Mouse (Mus musculus) midbrain, embryonic 15.5 days (tissue): Measurements from ENCODE around the gene Erbb2. TPM values are rescaled to one million over a fixed set of nuclear protein-coding genes. Genes with fewer than 3 reads are reported as not detected.
"Not testable (repeated sequence)": the region's sequence is repeated elsewhere in the genome, so short reads cannot be mapped to it uniquely, and the experiment has no call there.

Experiments used
- ATAC-seq: fragments of 200-750 bp; cut with Nextera tagmentation; replicated peaks from 2 replicates; pipeline ENCODE4 v1.8.0; 2017; ENCODE audit warnings: moderate TSS enrichment
- H3K27ac ChIP-seq: fragments of 300-500 bp; sonication (generic); 2 replicates; pipeline ENCODE4 v1.5.1; 2015; ENCODE audit warnings: mild to moderate bottlenecking, inconsistent platforms
- H3K27me3 ChIP-seq: fragments of 300-500 bp; sonication (generic); replicated peaks from 2 replicates; pipeline ENCODE4 v1.6.1; 2015; ENCODE audit warnings: inconsistent platforms
- H3K36me3 ChIP-seq: fragments of 300-500 bp; sonication (generic); replicated peaks from 2 replicates; pipeline ENCODE4 v1.6.1; 2015; ENCODE audit warnings: inconsistent platforms
- H3K4me1 ChIP-seq: fragments of 300-500 bp; sonication (generic); 2 replicates; pipeline ENCODE4 v1.6.1; 2015; ENCODE audit warnings: inconsistent platforms
- H3K4me2 ChIP-seq: fragments of 300-500 bp; sonication (generic); 2 replicates; pipeline ENCODE4 v1.6.1; 2015; ENCODE audit warnings: inconsistent platforms, mild to moderate bottlenecking, moderate library complexity
- H3K4me3 ChIP-seq: fragments of 300-500 bp; sonication (generic); 2 replicates; pipeline ENCODE4 v1.5.1; 2015; ENCODE audit warnings: mild to moderate bottlenecking, inconsistent platforms
- H3K9ac ChIP-seq: fragments of 300-500 bp; sonication (generic); 2 replicates; pipeline ENCODE4 v1.6.1; 2015; ENCODE audit warnings: mild to moderate bottlenecking, inconsistent platforms
- H3K9me3 ChIP-seq: fragments of 300-500 bp; sonication (generic); 2 replicates; pipeline ENCODE4 v1.6.1; 2016; ENCODE audit warnings: inconsistent platforms
- WGBS: fragments of 180-500 bp; shearing (Covaris S2); methylation state at CpG from one replicate; pipeline ENCODE4 v1.1.7; 2015; ENCODE audit warnings: mixed read lengths; 5-methylcytosine and 5-hydroxymethylcytosine counted together
- polyA plus RNA-seq: library from polyadenylated mRNA; unstranded; fragments of >200 nt; fragmentation: Nextera tagmentation; extraction: Ambion mirVana; gene quantifications from 2 replicates; pipeline ENCODE4 v1.2.1, GENCODE M21; 2015

Erbb2 gene
- polyA plus RNA-seq, 1 experiment from 2014 or later, result 6.8 TPM

DNA sequence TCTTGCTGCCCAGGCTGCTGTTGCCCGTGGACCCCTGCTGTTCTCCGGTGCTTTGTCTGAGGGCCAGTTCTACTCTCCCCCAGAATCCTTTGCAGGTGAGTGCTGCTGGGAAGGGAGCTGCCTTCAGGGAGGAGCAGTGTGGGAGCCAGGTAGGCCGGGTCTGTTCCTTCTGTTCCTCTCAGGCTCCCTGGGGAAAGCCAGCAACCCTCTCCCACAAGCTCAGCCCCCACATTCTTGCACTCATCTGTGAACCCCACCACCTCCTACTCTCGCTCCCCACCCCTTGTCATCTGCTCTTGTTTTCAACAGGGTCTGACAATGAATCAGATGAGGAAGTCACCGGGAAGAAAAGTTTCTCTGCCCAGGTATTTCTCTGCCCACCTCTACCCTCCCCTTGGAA is 35.5 kb upstream of the Erbb2 start:
- no peak for ATAC-seq
- Histone ChIP-seq H3K9me3 (no peaks in the 10 kb centered on the region), H3K27me3 (no peaks in the 10 kb centered on the region), H3K9ac (no peak overlapping the region), H3K36me3 (peaks cover 23% of the 10 kb centered on the region; the same call in 1 of the 2 replicates), H3K27ac (no peak overlapping the region), H3K4me1 (peaks cover 10% of the 10 kb centered on the region), H3K4me3 (no peak overlapping the region), H3K4me2 (no peak overlapping the region)
- 73% methylated on average over 5 of the region's 5 CpGs for WGBS

DNA sequence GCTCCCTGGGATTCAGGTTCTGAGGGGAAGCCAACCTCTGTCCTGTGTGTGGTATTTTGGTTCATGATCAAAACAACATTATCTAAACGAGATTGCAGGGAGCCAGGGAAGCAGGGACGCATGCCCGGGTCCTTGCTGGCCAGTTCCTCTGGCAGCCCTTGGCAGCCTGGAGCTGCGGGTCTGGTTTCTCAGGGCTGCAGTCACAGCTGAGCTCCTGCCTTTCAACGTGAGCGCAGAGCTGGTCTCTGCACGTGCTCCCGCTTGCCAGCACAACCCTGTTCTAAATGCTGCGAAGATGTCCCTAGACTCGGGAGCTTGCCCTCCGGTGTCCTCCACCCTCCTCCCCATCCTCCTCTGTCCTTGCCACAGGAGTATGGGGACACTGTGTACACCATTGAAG is 34.5 kb upstream of the Erbb2 start:
- peaks cover 23% of the 10 kb centered on the region; the same call in 1 of the 2 replicates for H3K36me3 ChIP-seq

DNA sequence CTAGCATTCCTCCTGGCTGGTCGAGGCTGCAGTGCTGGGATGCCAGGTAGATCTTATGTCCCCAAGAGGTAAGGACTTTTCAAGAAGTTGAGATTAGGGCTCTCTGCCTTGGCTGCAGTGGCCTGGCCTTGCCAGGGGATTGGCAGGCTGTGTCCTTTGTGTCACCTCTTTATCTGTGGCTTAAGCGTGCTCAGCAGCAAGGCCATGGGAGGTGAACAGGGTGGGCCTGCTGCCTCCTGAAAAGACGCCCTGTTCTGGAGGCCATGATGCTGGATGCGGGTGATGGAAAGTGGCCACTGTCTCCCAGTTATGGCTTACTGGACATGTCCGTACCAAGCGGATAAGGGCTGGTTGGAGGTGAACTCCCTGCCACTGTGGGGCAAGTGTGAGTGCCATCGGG is 32.9 kb upstream of the Erbb2 start:
- peaks cover 23% of the 10 kb centered on the region; the same call in 1 of the 2 replicates for H3K36me3 ChIP-seq
- no peak for ATAC-seq
- WGBS, result 93% methylated on average over 7 of the region's 7 CpGs
- no peak overlapping the region for H3K4me3 ChIP-seq
- no peak overlapping the region for H3K9ac ChIP-seq
- H3K27me3 ChIP-seq, result no peaks in the 10 kb centered on the region
- H3K9me3 ChIP-seq, result no peaks in the 10 kb centered on the region
- H3K27ac ChIP-seq, result no peak overlapping the region
- no peaks in the 10 kb centered on the region for H3K4me1 ChIP-seq
- H3K4me2 ChIP-seq, result no peak overlapping the region

More for the DNA sequence above, 34.5 kb upstream of the Erbb2 start:
- WGBS, result 88% methylated on average over 11 of the region's 11 CpGs
- no peaks in the 10 kb centered on the region for H3K4me1 ChIP-seq
- no peak for ATAC-seq
- no peaks in the 10 kb centered on the region for H3K27me3 ChIP-seq
- no peaks in the 10 kb centered on the region for H3K9me3 ChIP-seq
- H3K4me3 ChIP-seq, result no peak overlapping the region
- no peak overlapping the region for H3K27ac ChIP-seq
- H3K9ac ChIP-seq, result no peak overlapping the region
- H3K4me2 ChIP-seq, result no peak overlapping the region

DNA sequence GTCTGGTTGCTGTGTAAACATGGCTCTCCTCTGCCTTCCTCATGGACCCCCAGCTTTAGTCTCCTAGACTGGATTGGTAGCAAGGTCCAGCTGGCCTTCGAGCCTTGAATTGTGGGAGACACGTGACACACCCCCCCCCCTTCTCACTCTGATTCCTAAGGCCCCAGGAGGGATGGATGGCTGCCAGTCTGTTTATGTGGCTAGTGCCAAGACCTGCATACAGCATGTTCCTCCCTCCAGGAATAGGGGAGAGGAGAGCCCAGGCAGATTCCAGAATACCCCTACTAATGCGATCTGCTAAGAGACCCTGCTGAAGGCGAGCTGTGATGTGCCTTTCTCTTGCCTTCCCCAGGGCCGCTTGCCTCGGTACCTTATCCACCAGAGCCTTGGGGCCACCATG is 32.2 kb upstream of the Erbb2 start:
- no peak for ATAC-seq
- no peak overlapping the region for H3K4me2 ChIP-seq
- peaks cover 23% of the 10 kb centered on the region; the same call in 1 of the 2 replicates for H3K36me3 ChIP-seq
- no peak overlapping the region for H3K9ac ChIP-seq
- WGBS, result 77% methylated on average over 6 of the region's 6 CpGs
- no peaks in the 10 kb centered on the region for H3K9me3 ChIP-seq
- no peak overlapping the region for H3K4me3 ChIP-seq
- H3K27ac ChIP-seq, result no peak overlapping the region
- H3K27me3 ChIP-seq, result 0 out of 2 replicates have a peak, but pooled peaks cover 2% of the 10 kb centered on the region
- H3K4me1 ChIP-seq, result no peaks in the 10 kb centered on the region

DNA sequence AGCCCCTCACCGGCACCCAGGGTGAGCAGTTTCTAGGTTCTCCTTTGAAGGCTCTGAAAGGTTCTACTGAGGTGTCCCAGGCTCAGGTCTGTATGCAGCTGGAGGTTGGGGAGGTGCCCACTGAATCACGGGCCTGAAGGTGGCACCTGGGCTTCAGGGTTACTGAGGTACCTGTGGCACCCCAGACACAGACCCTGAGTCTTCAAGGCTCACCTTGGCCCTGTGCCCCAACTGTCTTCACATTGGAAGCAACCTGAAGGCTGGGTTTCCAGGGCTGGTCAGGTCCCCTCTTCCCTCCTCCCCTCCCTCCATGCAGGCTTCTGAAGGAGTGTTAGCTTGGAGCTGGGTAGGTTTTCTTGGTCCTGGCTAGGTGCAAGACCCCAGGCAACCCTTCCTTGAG is 30.6 kb upstream of the Erbb2 start:
- Histone ChIP-seq H3K27me3 (peaks cover 16% of the 10 kb centered on the region), H3K9me3 (no peaks in the 10 kb centered on the region), H3K9ac (no peak overlapping the region), H3K36me3 (peaks cover 15% of the 10 kb centered on the region; the same call in 1 of the 2 replicates), H3K4me2 (no peak overlapping the region), H3K27ac (no peak overlapping the region), H3K4me1 (no peaks in the 10 kb centered on the region), H3K4me3 (no peak overlapping the region)
- 91% methylated on average over 2 of the region's 2 CpGs for WGBS
- ATAC-seq, result no peak

DNA sequence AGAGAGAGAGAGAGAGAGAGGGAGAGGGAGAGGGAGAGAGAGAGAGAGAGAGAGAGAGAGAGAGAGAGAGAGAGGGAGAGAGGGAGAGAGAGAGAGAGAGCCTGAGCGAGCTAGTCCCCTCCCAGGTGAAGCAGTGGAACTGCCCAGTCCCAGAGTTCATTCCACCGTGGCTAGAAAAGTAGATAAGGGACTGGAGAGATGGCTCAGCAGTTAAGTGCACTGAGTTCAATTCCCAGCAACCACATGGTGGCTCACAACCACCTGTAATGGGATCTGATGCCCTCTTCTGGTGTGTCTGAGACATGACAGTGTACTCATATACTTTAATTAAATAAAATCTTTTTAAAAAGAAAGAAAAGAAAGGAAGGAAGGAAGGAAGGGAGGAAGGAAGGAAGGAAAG is 29.9 kb upstream of the Erbb2 start:
- not testable (repeated sequence) for H3K36me3 ChIP-seq, H3K4me3 ChIP-seq, H3K27ac ChIP-seq, H3K9me3 ChIP-seq, H3K4me1 ChIP-seq, H3K9ac ChIP-seq, ATAC-seq, H3K4me2 ChIP-seq
- WGBS, result 47% methylated on average over 2 of the region's 2 CpGs
- peaks cover 23% of the 10 kb centered on the region for H3K27me3 ChIP-seq

DNA sequence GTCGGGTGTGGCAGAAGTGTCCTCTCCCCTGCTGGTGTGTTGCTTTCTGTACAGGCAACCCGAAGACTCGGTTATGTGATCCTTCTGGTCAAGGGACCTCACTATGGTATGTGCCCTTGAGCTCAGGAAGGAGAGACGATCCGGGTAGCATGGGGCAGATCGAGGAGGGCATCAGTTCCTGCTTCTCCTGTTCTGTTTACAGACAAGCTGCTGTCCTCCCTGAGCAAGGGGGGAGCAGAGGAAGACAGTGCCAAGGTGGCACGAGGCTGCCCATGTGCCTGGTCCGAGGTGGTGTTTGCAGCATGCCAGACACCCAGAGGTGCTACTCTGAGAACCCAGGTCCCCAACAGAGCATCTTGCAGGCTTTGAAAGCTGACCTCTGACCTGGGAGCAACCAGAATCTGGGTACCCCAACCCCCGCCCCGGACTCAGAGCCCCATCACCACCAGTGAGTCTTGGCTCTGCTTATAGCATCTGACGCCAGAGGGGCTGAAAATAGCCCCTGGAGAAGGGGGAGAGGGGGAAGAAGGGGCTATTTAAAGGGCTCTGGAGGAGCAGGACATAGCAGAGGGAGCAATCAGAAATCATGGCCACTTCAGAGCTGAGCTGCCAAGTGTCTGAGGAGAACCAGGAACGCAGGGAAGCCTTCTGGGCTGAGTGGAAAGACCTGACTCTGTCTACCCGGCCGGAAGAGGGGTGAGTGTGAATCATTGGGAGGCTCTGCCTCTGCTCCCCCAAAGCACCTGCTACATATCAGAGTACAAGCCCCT is 28.8 kb upstream of the Erbb2 start, which contains the start of gene Tcap:
Gene Tcap, plus strand, starts transcription at position 551 of the 770 bp plus-strand sequence.
- Histone ChIP-seq H3K9me3 (no peaks in the 10 kb centered on the region), H3K4me2 (no peak within 1 kb of the TSS), H3K4me1 (no peaks in the 10 kb centered on the region), H3K36me3 (0 out of 2 replicates have a peak, but pooled peaks cover 4% of the 10 kb centered on the region), H3K27ac (no peak within 1 kb of the TSS), H3K4me3 (no peak within 1 kb of the TSS), H3K9ac (no peak within 1 kb of the TSS), H3K27me3 (peaks cover 33% of the 10 kb centered on the region)
- 63% methylated on average over 14 of the region's 14 CpGs for WGBS
- no peak for ATAC-seq

DNA sequence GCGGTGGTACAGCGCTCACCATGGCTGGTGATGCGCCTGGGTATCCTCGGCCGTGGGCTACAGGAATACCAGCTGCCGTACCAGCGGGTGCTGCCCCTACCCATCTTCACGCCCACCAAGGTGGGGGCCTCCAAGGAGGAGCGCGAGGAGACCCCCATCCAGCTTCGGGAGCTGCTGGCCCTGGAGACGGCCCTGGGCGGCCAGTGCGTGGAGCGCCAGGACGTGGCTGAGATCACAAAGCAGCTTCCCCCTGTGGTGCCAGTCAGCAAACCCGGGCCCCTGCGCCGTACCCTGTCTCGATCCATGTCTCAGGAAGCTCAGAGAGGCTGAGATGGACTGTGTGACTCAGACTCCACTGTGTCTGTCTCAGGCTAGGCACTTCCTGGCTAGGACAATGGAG is 28.1 kb upstream of the Erbb2 start:
- no peak overlapping the region for H3K4me3 ChIP-seq
- H3K27me3 ChIP-seq, result peaks cover 38% of the 10 kb centered on the region
- H3K4me1 ChIP-seq, result no peaks in the 10 kb centered on the region
- H3K9me3 ChIP-seq, result no peaks in the 10 kb centered on the region
- no peak overlapping the region for H3K27ac ChIP-seq
- no peak overlapping the region for H3K4me2 ChIP-seq
- no peak for ATAC-seq
- H3K36me3 ChIP-seq, result no peaks in the 10 kb centered on the region
- no peak overlapping the region for H3K9ac ChIP-seq
- WGBS, result 74% methylated on average over 20 of the region's 20 CpGs

DNA sequence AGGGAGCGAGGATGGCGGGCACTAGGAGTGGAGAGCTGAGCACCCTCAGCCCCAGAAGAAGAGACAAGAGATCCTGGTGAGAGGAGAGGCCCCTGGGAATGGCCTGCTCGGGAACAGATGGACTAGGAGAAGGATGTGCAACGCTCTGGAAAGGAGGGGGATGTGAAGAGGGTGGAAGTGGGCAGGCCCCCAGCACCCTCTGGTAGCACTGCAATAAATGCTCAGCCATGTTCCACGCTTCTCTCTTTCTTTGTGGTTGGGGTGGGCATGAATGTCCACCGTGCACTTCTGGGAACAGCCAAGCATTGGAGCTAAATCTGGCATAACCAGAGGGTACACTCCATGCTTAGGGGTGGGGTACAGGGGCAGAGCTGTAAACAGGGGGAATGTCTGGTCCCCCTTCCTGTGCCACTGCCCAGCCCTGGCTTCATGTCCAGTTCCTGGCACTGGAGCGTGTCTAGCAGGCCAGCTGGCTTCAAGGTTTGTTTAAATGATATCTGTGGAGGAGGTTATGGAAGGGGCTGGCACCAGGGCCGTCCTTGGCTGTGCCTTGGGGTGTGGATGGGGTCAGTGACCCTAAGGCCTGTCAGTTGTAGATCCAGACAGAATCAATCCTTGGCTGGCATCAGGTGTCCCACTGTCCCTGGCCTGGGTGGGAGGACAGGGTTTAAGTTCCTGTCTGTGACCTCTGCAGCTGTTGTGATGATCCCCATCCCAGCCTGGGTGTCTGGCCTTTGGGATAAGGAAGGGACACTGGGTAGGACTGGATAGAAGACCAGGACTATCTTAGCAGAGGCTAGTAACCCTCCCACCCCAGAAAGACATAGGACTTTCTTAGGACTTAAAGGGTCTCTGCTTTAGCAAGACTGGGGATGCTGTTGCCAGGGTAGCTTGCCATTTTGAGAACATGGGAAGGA is 27.3 kb upstream of the Erbb2 start:
- H3K27ac ChIP-seq, result no peak overlapping the region
- peaks cover 38% of the 10 kb centered on the region for H3K27me3 ChIP-seq
- no peaks in the 10 kb centered on the region for H3K9me3 ChIP-seq
- no peak overlapping the region for H3K4me3 ChIP-seq
- no peaks in the 10 kb centered on the region for H3K36me3 ChIP-seq
- no peak overlapping the region for H3K9ac ChIP-seq
- no peaks in the 10 kb centered on the region for H3K4me1 ChIP-seq
- WGBS, result 67% methylated on average over 8 of the region's 8 CpGs
- ATAC-seq, result no peak
- no peak overlapping the region for H3K4me2 ChIP-seq

DNA sequence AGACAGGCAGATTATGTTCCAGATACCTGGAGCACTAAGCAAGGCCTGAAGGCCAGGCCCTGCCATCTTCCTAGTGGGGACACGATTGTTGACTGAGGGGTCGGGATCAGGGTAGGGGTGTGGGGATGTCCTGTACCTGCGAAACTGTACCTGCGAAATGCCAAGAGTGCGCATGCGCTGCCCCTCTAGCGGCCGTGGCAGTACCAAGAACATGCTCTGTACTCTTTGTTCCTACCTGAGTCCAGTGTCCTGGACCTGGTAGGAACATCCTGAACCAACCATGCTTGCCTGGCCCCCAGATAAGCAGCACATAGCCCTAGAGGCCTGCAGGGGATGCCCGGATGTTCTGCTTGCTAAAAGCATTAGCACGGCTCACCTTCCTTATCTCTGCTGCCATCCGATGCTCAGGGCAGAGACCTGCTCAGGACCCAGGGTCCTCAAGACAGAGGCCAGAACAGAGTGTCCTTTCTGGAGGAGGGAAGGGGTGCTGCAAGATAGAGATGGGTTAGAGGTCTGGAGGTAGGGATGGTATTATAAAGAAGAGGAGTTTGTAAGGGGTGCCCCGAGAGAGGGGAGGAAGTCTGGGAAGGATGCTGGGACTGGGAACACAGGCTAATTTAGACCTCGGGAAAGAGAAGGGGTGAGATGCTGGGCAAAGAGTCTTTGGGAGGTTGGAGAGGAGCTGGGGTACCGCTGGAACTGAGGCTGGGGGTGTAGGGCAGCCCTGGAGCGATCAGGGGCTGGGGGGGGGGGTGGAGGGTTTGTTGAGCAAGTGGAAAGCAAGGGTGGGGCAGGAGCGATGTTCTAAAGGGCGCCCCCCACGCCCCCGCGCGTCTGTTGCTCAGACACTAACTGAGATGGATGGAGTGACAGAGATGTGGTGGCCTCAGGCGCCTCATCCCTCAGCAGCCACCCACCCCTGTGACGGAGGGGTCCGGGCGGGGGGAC is 26.4 kb upstream of the Erbb2 start, which contains the start of gene Pnmt:
Gene Pnmt, plus strand, starts transcription at position 813 of the 948 bp plus-strand sequence.
- Histone ChIP-seq H3K4me3 (peak within 1 kb of the TSS; percentile 7; the same call in 1 of the 2 replicates), H3K27ac (no peak within 1 kb of the TSS), H3K4me2 (peak within 1 kb of the TSS; percentile 25), H3K36me3 (no peaks in the 10 kb centered on the region), H3K9me3 (no peaks in the 10 kb centered on the region), H3K9ac (no peak within 1 kb of the TSS), H3K27me3 (peaks cover 45% of the 10 kb centered on the region), H3K4me1 (no peaks in the 10 kb centered on the region)
- ATAC-seq, result no peak
- WGBS, result 58% methylated on average over 23 of the region's 25 CpGs

DNA sequence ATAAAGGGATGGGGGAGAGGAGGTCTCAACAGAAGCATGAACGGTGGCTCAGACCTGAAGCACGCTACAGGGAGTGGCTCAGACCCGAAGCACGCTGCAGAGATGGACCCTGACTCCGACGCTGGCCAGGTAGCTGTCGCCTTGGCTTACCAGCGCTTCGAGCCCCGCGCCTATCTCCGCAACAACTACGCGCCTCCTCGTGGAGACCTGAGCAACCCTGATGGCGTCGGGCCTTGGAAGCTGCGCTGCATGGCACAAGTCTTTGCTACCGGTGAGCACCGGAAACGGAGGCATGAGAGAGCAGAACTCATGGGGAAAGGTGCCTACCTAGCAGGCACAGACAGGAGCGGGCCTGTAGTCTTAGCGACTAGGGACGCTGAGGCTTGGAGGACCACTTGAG is 25.7 kb upstream of the Erbb2 start:
- Histone ChIP-seq H3K9ac (no peak overlapping the region), H3K4me2 (peak overlapping the region; percentile 25), H3K36me3 (no peaks in the 10 kb centered on the region), H3K9me3 (no peaks in the 10 kb centered on the region), H3K27me3 (peaks cover 45% of the 10 kb centered on the region), H3K4me1 (no peaks in the 10 kb centered on the region), H3K4me3 (peak overlapping the region; percentile 7; the same call in 1 of the 2 replicates), H3K27ac (no peak overlapping the region)
- 15% methylated on average over 24 of the region's 24 CpGs for WGBS
- ATAC-seq, result no peak
